Mouse (Mus musculus) hindbrain, embryonic 15.5 days (tissue): ENCODE data around the gene Ostf1. TPM values are rescaled to one million over a fixed set of nuclear protein-coding genes. Genes with fewer than 3 reads are reported as not detected.
A peak's percentile ranks its signal among the peaks of the same experiment; 100 is the strongest.

Experiments
- ATAC-seq: fragments of 200-750 bp; cut with Nextera tagmentation; 2 replicates; pipeline ENCODE4 v1.8.0; 2017; ENCODE audit warnings: low read depth, moderate number of reproducible peaks, moderate TSS enrichment; ENCODE audit not compliant: low FRiP score
- H3K27ac ChIP-seq: fragments of 300-500 bp; sonication (generic); replicated peaks from 2 replicates; pipeline ENCODE4 v1.5.1; 2015; ENCODE audit warnings: mild to moderate bottlenecking, inconsistent platforms
- H3K27me3 ChIP-seq: fragments of 300-500 bp; sonication (generic); 2 replicates; pipeline ENCODE4 v1.6.1; 2015; ENCODE audit warnings: control low read depth, inconsistent platforms
- H3K36me3 ChIP-seq: fragments of 300-500 bp; sonication (generic); 2 replicates; pipeline ENCODE4 v1.6.1; 2015; ENCODE audit warnings: control low read depth, inconsistent platforms
- H3K4me1 ChIP-seq: fragments of 300-500 bp; sonication (generic); replicated peaks from 2 replicates; pipeline ENCODE4 v1.6.1; 2015; ENCODE audit warnings: control low read depth, inconsistent platforms
- H3K4me2 ChIP-seq: fragments of 300-500 bp; sonication (generic); 2 replicates; pipeline ENCODE4 v1.6.1; 2015; ENCODE audit warnings: moderate library complexity, mild to moderate bottlenecking, inconsistent platforms
- H3K4me3 ChIP-seq: fragments of 300-500 bp; sonication (generic); 2 replicates; pipeline ENCODE4 v1.5.1; 2015; ENCODE audit warnings: mild to moderate bottlenecking, inconsistent platforms
- H3K9ac ChIP-seq: fragments of 300-500 bp; sonication (generic); 2 replicates; pipeline ENCODE4 v1.6.1; 2015; ENCODE audit warnings: inconsistent platforms
- H3K9me3 ChIP-seq: fragments of 300-500 bp; sonication (generic); 2 replicates; pipeline ENCODE4 v1.6.1; 2016; ENCODE audit warnings: control low read depth, inconsistent platforms
- WGBS: fragments of 180-500 bp; shearing (Covaris S2); methylation state at CpG from one replicate; pipeline ENCODE4 v1.1.7; 2015; 5-methylcytosine and 5-hydroxymethylcytosine counted together
- polyA plus RNA-seq: library from polyadenylated mRNA; unstranded; fragments of >200 nt; fragmentation: Nextera tagmentation; extraction: Ambion mirVana; gene quantifications from 2 replicates; pipeline ENCODE4 v1.2.1, GENCODE M21; 2015

Ostf1 gene
- polyA plus RNA-seq, 1 experiment from 2014 or later: 56.7 TPM

- peak; percentile 42; the same call in 1 of the 2 replicates for ATAC-seq
- Histone ChIP-seq H3K9me3 (no peaks in the 10 kb centered on the region), H3K4me3 (no peak overlapping the region), H3K36me3 (no peaks in the 10 kb centered on the region), H3K27ac (no peak overlapping the region), H3K4me1 (no peaks in the 10 kb centered on the region), H3K27me3 (no peaks in the 10 kb centered on the region), H3K9ac (no peak overlapping the region), H3K4me2 (peak overlapping the region; percentile 18; the same call in 1 of the 2 replicates)
- 41% methylated on average over 17 of the region's 17 CpGs for WGBS
These were observed 53.2 kb downstream of the Ostf1 start for GRCm38 (mm10) chr19:18578216-18579011.

GRCm38 (mm10) chr19:18577348-18577747 is 54.3 kb downstream of the Ostf1 start:
- Histone ChIP-seq H3K4me1 (no peaks in the 10 kb centered on the region), H3K36me3 (no peaks in the 10 kb centered on the region), H3K9me3 (no peaks in the 10 kb centered on the region), H3K4me3 (no peak overlapping the region), H3K9ac (no peak overlapping the region), H3K4me2 (no peak overlapping the region), H3K27me3 (no peaks in the 10 kb centered on the region), H3K27ac (no peak overlapping the region)
- 65% methylated on average over 5 of the region's 5 CpGs for WGBS
- ATAC-seq: no peak

- H3K4me1 ChIP-seq: no peaks in the 10 kb centered on the region
- H3K4me3 ChIP-seq: no peak overlapping the region
- no peaks in the 10 kb centered on the region for H3K36me3 ChIP-seq
- no peak overlapping the region for H3K27ac ChIP-seq
- ATAC-seq: no peak
- no peaks in the 10 kb centered on the region for H3K9me3 ChIP-seq
- no peaks in the 10 kb centered on the region for H3K27me3 ChIP-seq
- H3K4me2 ChIP-seq: no peak overlapping the region
- no peak overlapping the region for H3K9ac ChIP-seq
- WGBS: 94% methylated on average over 3 of the region's 3 CpGs
These were observed 55.7 kb downstream of the Ostf1 start for GRCm38 (mm10) chr19:18575891-18576290.

- no peak overlapping the region for H3K4me3 ChIP-seq
- H3K4me2 ChIP-seq: no peak overlapping the region
- no peaks in the 10 kb centered on the region for H3K36me3 ChIP-seq
- ATAC-seq: no peak
- WGBS: 90% methylated on average over 5 of the region's 5 CpGs
- H3K9me3 ChIP-seq: no peaks in the 10 kb centered on the region
- H3K27ac ChIP-seq: no peak overlapping the region
- H3K27me3 ChIP-seq: no peaks in the 10 kb centered on the region
- H3K9ac ChIP-seq: no peak overlapping the region
- H3K4me1 ChIP-seq: no peaks in the 10 kb centered on the region
These were observed 57.7 kb downstream of the Ostf1 start for GRCm38 (mm10) chr19:18573907-18574306.

GRCm38 (mm10) chr19:18573443-18573842 is 58.2 kb downstream of the Ostf1 start:
- 78% methylated on average over 3 of the region's 3 CpGs for WGBS

GRCm38 (mm10) chr19:18569496-18569895 is 62.1 kb downstream of the Ostf1 start:
- WGBS: 97% methylated on average over 1 of the region's 1 CpGs

More at GRCm38 (mm10) chr19:18573443-18573842, 58.2 kb downstream of the Ostf1 start:
- H3K9me3 ChIP-seq: no peaks in the 10 kb centered on the region
- H3K36me3 ChIP-seq: no peaks in the 10 kb centered on the region
- H3K27ac ChIP-seq: no peak overlapping the region
- no peaks in the 10 kb centered on the region for H3K4me1 ChIP-seq
- ATAC-seq: no peak
- no peak overlapping the region for H3K4me3 ChIP-seq
- no peak overlapping the region for H3K9ac ChIP-seq
- H3K27me3 ChIP-seq: no peaks in the 10 kb centered on the region
- no peak overlapping the region for H3K4me2 ChIP-seq

GRCm38 (mm10) chr19:18568828-18569430 is 62.7 kb downstream of the Ostf1 start:
- H3K36me3 ChIP-seq: no peaks in the 10 kb centered on the region
- H3K27me3 ChIP-seq: no peaks in the 10 kb centered on the region
- H3K9ac ChIP-seq: no peak overlapping the region
- no peaks in the 10 kb centered on the region for H3K9me3 ChIP-seq
- no peak overlapping the region for H3K27ac ChIP-seq
- 92% methylated on average over 3 of the region's 3 CpGs for WGBS
- no peak for ATAC-seq
- no peaks in the 10 kb centered on the region for H3K4me1 ChIP-seq
- no peak overlapping the region for H3K4me3 ChIP-seq
- H3K4me2 ChIP-seq: no peak overlapping the region

More at GRCm38 (mm10) chr19:18569496-18569895, 62.1 kb downstream of the Ostf1 start:
- no peak overlapping the region for H3K27ac ChIP-seq
- no peaks in the 10 kb centered on the region for H3K4me1 ChIP-seq
- H3K9ac ChIP-seq: no peak overlapping the region
- H3K4me3 ChIP-seq: no peak overlapping the region
- no peaks in the 10 kb centered on the region for H3K27me3 ChIP-seq
- no peak overlapping the region for H3K4me2 ChIP-seq
- ATAC-seq: no peak
- H3K36me3 ChIP-seq: no peaks in the 10 kb centered on the region
- H3K9me3 ChIP-seq: no peaks in the 10 kb centered on the region

- Histone ChIP-seq H3K9ac (no peak overlapping the region), H3K4me1 (no peaks in the 10 kb centered on the region), H3K27ac (no peak overlapping the region), H3K4me3 (no peak overlapping the region), H3K36me3 (no peaks in the 10 kb centered on the region), H3K9me3 (no peaks in the 10 kb centered on the region), H3K27me3 (no peaks in the 10 kb centered on the region), H3K4me2 (no peak overlapping the region)
- WGBS: 88% methylated on average over 12 of the region's 12 CpGs
- ATAC-seq: no peak
These were observed 63.4 kb downstream of the Ostf1 start for GRCm38 (mm10) chr19:18567936-18568827.

- H3K4me1 ChIP-seq: no peaks in the 10 kb centered on the region
- H3K27me3 ChIP-seq: no peaks in the 10 kb centered on the region
- no peak overlapping the region for H3K4me3 ChIP-seq
- no peak for ATAC-seq
- H3K36me3 ChIP-seq: no peaks in the 10 kb centered on the region
- H3K9me3 ChIP-seq: no peaks in the 10 kb centered on the region
- no peak overlapping the region for H3K4me2 ChIP-seq
- H3K9ac ChIP-seq: no peak overlapping the region
- 93% methylated on average over 11 of the region's 11 CpGs for WGBS
- no peak overlapping the region for H3K27ac ChIP-seq
These were observed 64.1 kb downstream of the Ostf1 start for GRCm38 (mm10) chr19:18567501-18567900.

GRCm38 (mm10) chr19:18557708-18558107 is 73.9 kb downstream of the Ostf1 start:
- Histone ChIP-seq H3K36me3 (no peaks in the 10 kb centered on the region), H3K4me2 (no peak overlapping the region), H3K9ac (no peak overlapping the region), H3K9me3 (no peaks in the 10 kb centered on the region), H3K27ac (no peak overlapping the region), H3K4me1 (no peaks in the 10 kb centered on the region), H3K27me3 (no peaks in the 10 kb centered on the region), H3K4me3 (no peak overlapping the region)
- ATAC-seq: no peak
- WGBS: 92% methylated on average over 1 of the region's 1 CpGs

GRCm38 (mm10) chr19:18555645-18556044 is 76.0 kb downstream of the Ostf1 start:
- no peak overlapping the region for H3K4me3 ChIP-seq

GRCm38 (mm10) chr19:18548668-18549067 is 83.0 kb downstream of the Ostf1 start:
- Histone ChIP-seq H3K27me3 (no peaks in the 10 kb centered on the region), H3K36me3 (no peaks in the 10 kb centered on the region), H3K4me1 (no peaks in the 10 kb centered on the region)

More at GRCm38 (mm10) chr19:18555645-18556044, 76.0 kb downstream of the Ostf1 start:
- Histone ChIP-seq H3K36me3 (no peaks in the 10 kb centered on the region), H3K27me3 (no peaks in the 10 kb centered on the region), H3K9ac (no peak overlapping the region), H3K4me1 (no peaks in the 10 kb centered on the region), H3K4me2 (no peak overlapping the region), H3K27ac (no peak overlapping the region), H3K9me3 (no peaks in the 10 kb centered on the region)
- ATAC-seq: no peak
- WGBS: 90% methylated on average over 2 of the region's 2 CpGs

More at GRCm38 (mm10) chr19:18548668-18549067, 83.0 kb downstream of the Ostf1 start:
- no peak overlapping the region for H3K27ac ChIP-seq
- H3K9me3 ChIP-seq: no peaks in the 10 kb centered on the region
- WGBS: 13% methylated on average over 4 of the region's 4 CpGs
- H3K4me2 ChIP-seq: no peak overlapping the region
- H3K4me3 ChIP-seq: no peak overlapping the region
- ATAC-seq: peak; percentile 65; the same call in 1 of the 2 replicates
- H3K9ac ChIP-seq: no peak overlapping the region
